Mouse (Mus musculus) E14TG2a.4 (cell line): ENCODE results near the gene Bag1.

ENCODE experiments used
- CTCF ChIP-seq: conservative IDR thresholded peaks from 2 replicates; pipeline ENCODE4 v1.5.1; 2014; ENCODE audit warnings: low read length
- NANOG ChIP-seq: IDR thresholded peaks from 2 replicates; pipeline ENCODE4 v1.6.1; 2014; ENCODE audit warnings: borderline replicate concordance, low read length, mixed read lengths
- POU5F1 ChIP-seq: IDR thresholded peaks from 2 replicates; pipeline ENCODE4 v1.6.1; 2014; ENCODE audit warnings: low read length, borderline replicate concordance

- TF ChIP-seq POU5F1 (no peak), CTCF (no peak), NANOG (no peak)
Measured at GRCm38 (mm10) chr4:40929046-40929445, 19.0 kb downstream of the Bag1 start.
